Mouse (Mus musculus) small intestine, adult 2 months (tissue): ENCODE measurements around the gene Tcp11l2. TPM values are rescaled to one million over a fixed set of nuclear protein-coding genes. Genes with fewer than 3 reads are reported as not detected.

ENCODE experiments used
- H3K27ac ChIP-seq: fragments of 200-500 bp; 2 replicates; pipeline ENCODE4 v1.5.1; 2012; ENCODE audit warnings: low read depth, low read length, control low read depth, inconsistent platforms; ENCODE audit not compliant: insufficient read depth
- H3K27me3 ChIP-seq: fragments of 200-500 bp; 2 replicates; pipeline ENCODE4 v1.6.1; 2012; ENCODE audit warnings: mild to moderate bottlenecking, moderate library complexity, low read length, inconsistent platforms; ENCODE audit not compliant: control insufficient read depth, insufficient read depth
- H3K36me3 ChIP-seq: fragments of 200-500 bp; 2 replicates; pipeline ENCODE4 v1.6.1; 2012; ENCODE audit warnings: mild to moderate bottlenecking, low read length, control low read depth, inconsistent platforms; ENCODE audit not compliant: control insufficient read depth, insufficient read depth
- H3K4me1 ChIP-seq: fragments of 200-500 bp; 2 replicates; pipeline ENCODE4 v1.6.1; 2012; ENCODE audit warnings: low read length, inconsistent platforms, mixed read lengths; ENCODE audit not compliant: control insufficient read depth, insufficient read depth, insufficient read length
- H3K4me3 ChIP-seq: fragments of 200-500 bp; 2 replicates; pipeline ENCODE4 v1.5.1; 2012; ENCODE audit warnings: low read depth, mild to moderate bottlenecking, control low read depth, inconsistent platforms, low read length, moderate library complexity
- CTCF ChIP-seq: fragments of 200-500 bp; IDR thresholded peaks from 2 replicates; pipeline ENCODE4 v1.5.1; 2012; ENCODE audit warnings: low read depth, mild to moderate bottlenecking, control low read depth, inconsistent platforms, low read length, moderate library complexity, mixed read lengths; ENCODE audit not compliant: insufficient replicate concordance, insufficient read length; ENCODE audit errors: extremely low read depth
- POLR2A ChIP-seq: fragments of 200-500 bp; IDR thresholded peaks from 2 replicates; pipeline ENCODE4 v1.6.1; 2012; ENCODE audit warnings: low read depth, mild to moderate bottlenecking, control low read depth, inconsistent platforms, low read length, moderate library complexity
- WGBS: fragments of 180-500 bp; shearing (Covaris S2); methylation state at CpG from one replicate; pipeline ENCODE4 v1.1.7; 2018; 5-methylcytosine and 5-hydroxymethylcytosine counted together
- polyA plus RNA-seq: library from polyadenylated mRNA; depleted of rRNA; stranded (reverse); fragments of >200 nt; gene quantifications from 2 replicates; pipeline ENCODE4 v1.2.3, GENCODE M21; 2012

The Tcp11l2 gene
- polyA plus RNA-seq, 1 experiment, result 34.3 TPM

GRCm38 (mm10) chr10:84558511-84558910, 17.9 kb upstream of the Tcp11l2 start:
- WGBS, result 95% methylated on average over 1 of the region's 1 CpGs
- Histone ChIP-seq H3K27ac (no peak overlapping the region), H3K4me1 (no peaks in the 10 kb centered on the region), H3K36me3 (no peaks in the 10 kb centered on the region), H3K4me3 (no peak overlapping the region), H3K27me3 (no peaks in the 10 kb centered on the region)
- TF ChIP-seq CTCF (peak; percentile 56; the same call in 1 of the 2 replicates), POLR2A (no peak)

- TF ChIP-seq CTCF, result no peak
- no peak for TF ChIP-seq POLR2A
- 91% methylated on average over 4 of the region's 4 CpGs for WGBS
- no peak overlapping the region for H3K4me3 ChIP-seq
- H3K36me3 ChIP-seq, result no peaks in the 10 kb centered on the region
- H3K27me3 ChIP-seq, result no peaks in the 10 kb centered on the region
- H3K27ac ChIP-seq, result no peak overlapping the region
- H3K4me1 ChIP-seq, result no peaks in the 10 kb centered on the region
Measured at GRCm38 (mm10) chr10:84559986-84560385, 16.4 kb upstream of the Tcp11l2 start.

GRCm38 (mm10) chr10:84562121-84562520, 14.3 kb upstream of the Tcp11l2 start:
- H3K36me3 ChIP-seq, result no peaks in the 10 kb centered on the region
- no peak overlapping the region for H3K27ac ChIP-seq
- 63% methylated on average over 5 of the region's 5 CpGs for WGBS
- H3K4me3 ChIP-seq, result no peak overlapping the region
- H3K4me1 ChIP-seq, result no peaks in the 10 kb centered on the region
- no peaks in the 10 kb centered on the region for H3K27me3 ChIP-seq
- no peak for TF ChIP-seq CTCF
- TF ChIP-seq POLR2A, result no peak

- H3K27me3 ChIP-seq, result no peaks in the 10 kb centered on the region
- TF ChIP-seq POLR2A (no peak), CTCF (peak; percentile 13; the same call in 1 of the 2 replicates)
- no peak overlapping the region for H3K27ac ChIP-seq
- 51% methylated on average over 13 of the region's 13 CpGs for WGBS
- H3K4me1 ChIP-seq, result no peaks in the 10 kb centered on the region
- H3K4me3 ChIP-seq, result no peak overlapping the region
- no peaks in the 10 kb centered on the region for H3K36me3 ChIP-seq
Measured at GRCm38 (mm10) chr10:84562567-84563554, 13.6 kb upstream of the Tcp11l2 start.

GRCm38 (mm10) chr10:84564427-84564826, 12.0 kb upstream of the Tcp11l2 start:
- Histone ChIP-seq H3K27me3 (no peaks in the 10 kb centered on the region), H3K27ac (no peak overlapping the region), H3K4me1 (no peaks in the 10 kb centered on the region), H3K36me3 (no peaks in the 10 kb centered on the region), H3K4me3 (no peak overlapping the region)
- 84% methylated on average over 8 of the region's 8 CpGs for WGBS
- TF ChIP-seq POLR2A, result no peak
- TF ChIP-seq CTCF, result no peak

- H3K4me3 ChIP-seq, result no peak overlapping the region
- TF ChIP-seq CTCF (no peak), POLR2A (no peak)
- 68% methylated on average over 10 of the region's 10 CpGs for WGBS
Measured at GRCm38 (mm10) chr10:84571052-84571639, 5.3 kb upstream of the Tcp11l2 start.

GRCm38 (mm10) chr10:84573671-84574420, 2.6 kb upstream of the Tcp11l2 start:
- Histone ChIP-seq H3K27ac (no peak overlapping the region), H3K4me1 (peaks cover 3% of the 10 kb centered on the region; the same call in 1 of the 2 replicates), H3K4me3 (no peak overlapping the region), H3K36me3 (no peaks in the 10 kb centered on the region), H3K27me3 (no peaks in the 10 kb centered on the region)
- TF ChIP-seq CTCF, result no peak
- no peak for TF ChIP-seq POLR2A
- 51% methylated on average over 5 of the region's 5 CpGs for WGBS

More at GRCm38 (mm10) chr10:84571052-84571639, 5.3 kb upstream of the Tcp11l2 start:
- Histone ChIP-seq H3K4me1 (no peaks in the 10 kb centered on the region), H3K27ac (no peak overlapping the region), H3K27me3 (no peaks in the 10 kb centered on the region), H3K36me3 (no peaks in the 10 kb centered on the region)
